Mouse (Mus musculus) neutrophil, adult 5-6 weeks (primary cell): ENCODE results near the gene Itih4. TPM values are rescaled to one million over a fixed set of nuclear protein-coding genes. Genes with fewer than 3 reads are reported as not detected.

ENCODE experiments used
- ATAC-seq: fragments of 151-379, 151-347 bp; 2 replicates; pipeline ENCODE4 v1.8.0; 2017; ENCODE audit warnings: mild to moderate bottlenecking, moderate TSS enrichment; ENCODE audit not compliant: insufficient number of reproducible peaks, poor library complexity, low FRiP score, severe bottlenecking; ENCODE audit errors: extremely low read depth
- total RNA-seq: library from RNA; stranded (forward); fragments of 200-1000 nt; gene quantifications from 2 replicates; pipeline ENCODE4 v1.2.3, GENCODE M21; 2017

Itih4 gene
- total RNA-seq = not detected in 2 replicates

DNA sequence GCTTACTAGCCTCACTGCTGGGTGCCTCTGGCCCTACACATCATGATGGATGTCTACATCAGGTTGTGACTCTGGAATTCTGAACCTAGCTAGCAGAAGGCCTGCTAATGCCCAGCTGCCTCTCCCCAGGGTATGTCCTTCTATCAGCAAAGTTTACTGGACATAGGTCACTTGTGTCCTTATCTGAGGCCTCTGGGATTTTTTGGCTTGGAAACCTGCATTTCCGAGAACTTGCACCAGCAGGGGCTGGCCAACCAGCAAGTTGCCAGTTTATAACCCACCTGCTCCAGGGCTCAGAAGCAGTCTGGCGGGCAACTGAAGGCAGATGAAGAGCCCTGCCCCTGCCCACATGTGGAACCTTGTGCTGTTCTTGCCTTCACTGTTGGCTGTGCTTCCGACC lies at the start of gene Itih4:
Gene Itih4 (plus strand): TSS at position 273 of the 400 bp plus-strand sequence.
- ATAC-seq = no peak

DNA sequence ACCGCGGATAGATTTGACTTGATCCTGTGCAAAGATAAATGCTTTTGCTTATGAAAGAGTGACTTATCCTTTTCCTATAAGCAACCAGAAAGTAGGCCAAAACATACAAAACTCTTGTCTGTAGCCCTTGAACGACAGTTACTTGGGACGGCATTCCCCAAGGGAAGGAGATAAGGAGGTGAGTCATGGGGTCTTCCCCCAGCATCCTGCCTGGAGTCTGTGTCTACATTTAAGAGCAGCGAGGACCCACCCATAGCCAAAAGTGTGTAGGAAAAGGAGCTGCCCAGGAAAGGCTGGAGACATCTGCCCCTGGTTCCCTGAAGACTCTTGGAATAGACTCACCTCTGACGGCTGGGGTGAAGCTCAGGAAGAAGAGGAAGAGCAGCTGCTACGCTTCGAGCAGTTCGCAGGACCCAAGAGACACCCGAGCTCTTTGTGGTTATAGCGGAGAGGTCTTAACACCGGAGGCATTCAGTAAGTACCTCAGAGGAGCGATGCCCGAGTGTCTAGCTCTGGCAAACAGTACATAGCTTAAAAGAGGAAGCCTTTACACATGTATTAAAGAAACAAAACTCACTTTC lies 48.8 kb upstream of the Itih4 start:
- no peak for ATAC-seq

DNA sequence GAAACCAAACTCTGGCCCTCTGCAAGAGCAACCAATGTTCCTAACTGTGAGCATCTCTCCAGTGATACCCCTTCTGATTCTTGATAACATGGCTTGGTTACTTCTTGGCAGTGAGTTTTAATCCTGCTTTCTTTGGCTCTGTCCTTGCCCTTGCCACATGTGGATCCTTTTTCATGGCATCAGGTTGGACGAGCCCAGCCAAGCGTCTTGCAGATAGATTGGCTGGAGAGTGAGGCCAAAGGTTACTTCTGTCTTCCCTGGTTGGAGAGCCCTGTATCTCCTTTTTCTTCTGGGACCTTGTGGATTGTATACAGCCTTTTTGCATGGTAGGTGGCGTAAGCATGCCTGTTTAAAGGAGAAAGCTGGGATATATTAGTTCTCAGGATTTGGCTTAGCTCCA lies 42.6 kb upstream of the Itih4 start:
- ATAC-seq = no peak

DNA sequence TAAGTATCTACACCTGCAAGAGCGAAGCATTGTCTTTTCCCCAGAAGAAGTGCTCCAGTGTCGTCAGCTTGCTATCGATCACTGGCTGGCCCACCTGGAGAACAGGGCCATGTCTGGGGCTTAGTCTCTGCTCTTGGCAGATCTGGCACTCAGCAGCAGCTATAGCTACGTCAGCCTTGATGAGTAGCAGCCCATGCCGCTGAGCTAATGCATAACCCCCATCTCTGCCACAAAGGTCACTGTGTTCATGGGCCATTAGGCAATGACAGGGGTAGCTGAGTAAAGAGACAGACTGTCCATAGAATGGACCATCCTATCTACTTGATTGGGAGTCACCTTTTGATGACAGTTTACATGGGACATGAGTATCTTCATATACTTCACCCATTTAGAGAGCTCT lies 35.8 kb upstream of the Itih4 start:
- no peak for ATAC-seq

DNA sequence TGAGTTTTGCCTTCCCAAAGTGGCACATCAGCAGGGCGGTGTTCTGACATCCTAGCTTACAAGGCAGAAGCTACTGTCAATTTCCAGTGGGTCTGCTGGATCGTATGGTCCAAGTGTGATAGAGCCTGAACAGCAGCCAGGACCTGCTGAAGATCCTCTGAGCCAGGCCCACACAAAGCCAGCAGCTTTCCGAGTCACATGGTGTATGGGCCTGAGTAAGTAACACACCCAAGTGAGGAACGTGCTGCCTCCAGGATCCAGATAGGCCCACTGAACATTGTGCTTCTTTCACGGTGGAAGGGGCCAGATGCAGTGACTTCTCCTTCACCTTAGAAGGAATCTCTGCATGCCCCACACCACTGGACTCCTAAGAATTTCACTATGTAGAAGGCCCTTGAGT lies 34.0 kb upstream of the Itih4 start:
- ATAC-seq = no peak

DNA sequence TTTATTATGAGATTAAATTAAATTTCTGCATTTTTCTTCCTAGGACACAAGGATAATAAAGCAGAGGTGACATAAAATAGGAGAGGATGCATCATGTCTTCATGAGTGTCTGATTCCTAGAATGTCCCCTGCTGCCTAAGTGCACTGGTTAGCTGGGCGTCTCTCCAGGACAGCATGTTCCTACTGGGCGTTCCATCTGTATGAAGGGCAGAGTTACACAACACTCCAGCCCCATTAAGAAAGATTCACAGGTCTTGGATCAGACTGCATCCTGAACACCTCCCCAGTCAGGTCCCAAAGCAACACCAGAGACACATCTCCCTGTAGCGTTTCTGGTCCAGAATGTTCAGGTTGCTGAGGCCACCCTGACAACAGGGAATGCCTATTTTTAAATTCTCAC lies 31.0 kb upstream of the Itih4 start:
- ATAC-seq = no peak

DNA sequence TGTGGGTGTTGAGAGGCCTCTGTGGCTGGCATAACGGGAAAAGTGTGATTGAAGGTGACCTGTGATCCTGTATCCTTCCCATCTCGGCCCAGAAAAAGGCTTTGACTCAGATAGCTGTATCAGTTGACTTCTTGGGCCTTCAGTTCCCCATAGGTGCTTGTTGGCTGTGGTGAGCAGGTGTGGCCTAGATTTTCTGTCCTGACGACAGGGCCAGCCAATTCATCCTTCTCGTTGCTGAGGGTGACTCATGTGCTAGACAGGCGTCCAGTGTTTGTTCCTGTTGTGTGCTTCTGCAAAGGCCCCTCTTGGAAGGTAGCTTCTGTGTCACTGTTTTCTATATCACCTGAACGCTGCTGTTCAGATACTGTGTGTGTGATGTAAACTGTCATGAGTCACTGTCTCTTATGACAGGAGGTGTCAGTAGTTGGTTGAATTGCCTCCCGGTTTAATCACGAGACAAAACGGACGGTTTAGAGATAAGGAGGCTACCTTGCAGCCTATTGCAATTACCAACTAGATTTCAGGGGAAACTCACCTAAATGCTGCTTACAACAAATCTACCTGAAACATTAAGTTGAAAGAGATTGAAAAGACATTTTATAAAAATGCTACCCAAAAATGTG lies 29.3 kb upstream of the Itih4 start:
- no peak for ATAC-seq

DNA sequence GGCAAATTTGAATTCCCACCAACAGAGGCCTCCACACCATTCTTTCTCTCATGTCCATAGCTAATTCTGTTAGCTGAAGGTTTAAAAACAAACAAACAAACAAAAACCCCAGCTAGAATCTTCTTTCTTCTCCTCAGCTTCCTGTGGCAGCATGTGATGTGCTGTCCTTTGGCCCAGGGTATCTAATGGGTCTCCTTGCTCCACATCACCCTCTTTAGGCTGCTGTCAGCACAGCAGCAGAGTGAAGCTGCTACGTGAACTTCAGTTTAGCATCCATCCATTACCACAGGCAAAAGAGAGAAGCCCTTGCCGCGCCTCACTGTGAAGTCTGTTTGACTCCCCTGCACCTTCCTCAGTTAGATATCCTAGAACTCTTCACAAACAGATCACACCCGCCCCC lies 28.3 kb upstream of the Itih4 start:
- no peak for ATAC-seq

DNA sequence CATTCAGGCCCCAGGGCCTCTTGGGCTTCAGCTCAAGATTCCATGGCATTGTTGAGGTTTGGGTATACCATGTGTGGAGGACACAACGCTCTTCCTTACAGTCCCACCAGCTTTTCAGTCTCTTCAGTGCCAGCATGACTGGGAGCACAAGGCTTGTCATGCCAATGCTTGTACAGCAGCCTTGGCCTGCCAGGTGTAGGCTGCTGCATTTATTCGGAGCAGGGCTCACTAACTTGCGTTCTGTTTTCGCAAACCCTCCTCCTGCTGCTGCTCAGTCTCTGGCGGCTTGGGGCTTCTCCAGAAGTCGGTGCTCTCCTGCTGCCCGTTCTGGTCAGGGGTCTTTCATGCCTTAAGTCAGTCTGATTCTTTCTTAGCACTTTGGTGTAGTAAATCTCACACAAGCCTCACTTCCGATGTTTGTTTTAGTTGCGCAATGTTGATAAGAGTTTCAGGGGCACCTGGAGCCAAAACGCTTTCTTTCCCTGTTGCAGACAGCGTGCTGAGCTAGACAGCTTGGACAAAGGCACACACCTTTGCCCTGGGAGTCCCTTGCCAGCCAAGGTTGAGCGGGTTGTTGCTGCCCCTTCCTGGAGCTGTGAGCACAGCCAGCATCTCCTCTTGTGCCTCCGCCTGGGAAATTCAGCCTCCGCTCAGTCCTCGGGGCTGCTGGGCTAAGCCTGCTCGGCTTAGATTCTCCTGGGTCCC lies 24.7 kb upstream of the Itih4 start:
- no peak for ATAC-seq

DNA sequence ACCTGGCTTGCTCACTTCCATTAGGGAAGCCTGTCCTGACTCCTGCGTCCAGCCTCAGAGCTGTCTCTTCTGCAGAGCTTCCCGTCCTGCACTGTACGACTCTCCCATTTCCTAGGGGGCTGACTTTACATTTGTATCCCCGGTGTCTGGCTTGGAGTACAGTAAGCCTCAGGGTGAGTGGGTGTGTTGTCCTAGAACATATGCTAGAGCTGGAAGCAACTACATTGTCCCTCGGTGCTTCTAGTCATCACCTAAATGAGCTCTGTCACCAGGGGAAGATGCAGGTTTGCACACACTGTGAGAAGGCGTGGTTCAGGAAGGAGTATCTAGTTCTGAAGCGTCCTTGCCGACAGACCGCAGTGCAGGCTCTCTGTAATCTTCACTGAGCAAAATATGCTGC lies 23.9 kb upstream of the Itih4 start:
- no peak for ATAC-seq

DNA sequence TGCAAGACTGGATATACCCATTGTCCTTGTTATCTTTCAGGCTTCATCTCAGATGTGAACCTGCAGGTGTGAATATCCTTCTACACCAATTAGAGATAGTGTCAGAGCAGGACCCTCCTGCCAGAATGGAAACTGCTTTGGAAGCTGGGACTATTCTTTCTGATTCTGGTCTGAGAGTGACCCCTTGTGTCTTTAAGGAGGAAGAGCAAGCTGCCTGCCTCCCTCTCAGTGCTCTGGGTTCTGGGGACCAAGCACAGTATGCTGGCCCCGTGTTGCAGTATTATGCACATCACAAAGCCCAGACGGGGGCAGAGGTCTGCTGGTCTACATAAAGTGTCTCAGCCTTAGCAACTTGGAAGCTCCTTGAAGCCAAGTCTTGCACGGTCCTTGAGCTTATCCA lies 21.0 kb upstream of the Itih4 start:
- ATAC-seq = no peak

DNA sequence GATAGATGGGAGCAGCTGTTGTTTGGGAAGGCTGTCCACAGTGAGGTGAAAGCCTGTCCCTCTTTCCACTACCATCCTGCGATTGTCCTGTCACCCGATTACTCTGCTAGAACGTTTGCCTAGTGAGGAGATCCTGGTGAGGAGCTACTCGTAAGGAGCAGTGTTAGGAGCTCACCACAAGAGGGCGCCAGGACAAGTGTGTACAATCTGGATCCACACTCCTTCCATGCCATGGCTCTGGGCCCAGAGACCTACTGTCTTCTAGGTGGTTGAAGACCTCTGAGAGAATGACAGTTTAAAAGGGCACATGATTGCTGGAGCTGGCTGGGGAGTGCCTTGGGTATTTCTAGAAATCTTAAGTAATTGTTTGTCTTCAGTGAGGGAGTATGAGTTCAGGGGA lies 19.2 kb upstream of the Itih4 start:
- peak; percentile 65 for ATAC-seq

DNA sequence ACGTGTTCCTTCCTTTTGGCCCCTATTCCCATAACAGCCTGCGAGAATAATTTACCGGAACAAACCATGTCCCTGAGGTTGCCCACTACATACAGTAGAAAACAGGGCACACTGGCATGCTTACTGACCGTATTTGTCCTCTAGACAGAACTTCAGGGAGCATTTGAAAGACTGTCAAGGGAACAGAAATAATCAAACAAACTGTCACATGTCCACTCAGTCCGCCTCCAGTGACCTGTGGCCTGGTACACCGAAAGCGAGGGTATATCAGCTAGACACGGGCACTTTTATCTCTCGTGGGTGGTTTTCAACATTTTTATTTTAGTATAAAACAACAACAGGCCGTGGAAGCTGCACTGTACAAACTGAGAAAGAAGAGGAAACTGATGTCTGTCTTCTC lies 17.4 kb upstream of the Itih4 start:
- no peak for ATAC-seq

DNA sequence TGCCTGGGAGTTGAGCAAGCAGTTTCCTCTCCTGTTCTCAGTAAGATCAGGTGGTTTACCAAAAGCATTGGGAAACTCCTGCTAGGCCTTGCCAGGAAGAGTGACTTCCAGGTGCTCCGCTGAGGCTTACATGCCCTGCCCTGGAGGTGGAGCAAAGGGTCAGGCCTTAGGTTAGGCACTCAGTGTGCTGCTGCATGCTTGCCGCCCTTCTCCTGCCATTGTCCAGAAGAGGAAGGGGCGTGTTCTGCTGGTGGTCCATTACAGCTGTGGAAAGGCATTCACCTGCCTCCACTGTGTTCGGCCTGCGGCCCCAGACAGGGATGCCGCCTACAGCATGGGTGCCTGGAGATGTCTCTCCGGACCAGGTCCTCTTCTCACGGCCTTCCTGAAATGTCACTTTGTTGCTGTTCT lies 16.9 kb upstream of the Itih4 start:
- ATAC-seq = no peak

DNA sequence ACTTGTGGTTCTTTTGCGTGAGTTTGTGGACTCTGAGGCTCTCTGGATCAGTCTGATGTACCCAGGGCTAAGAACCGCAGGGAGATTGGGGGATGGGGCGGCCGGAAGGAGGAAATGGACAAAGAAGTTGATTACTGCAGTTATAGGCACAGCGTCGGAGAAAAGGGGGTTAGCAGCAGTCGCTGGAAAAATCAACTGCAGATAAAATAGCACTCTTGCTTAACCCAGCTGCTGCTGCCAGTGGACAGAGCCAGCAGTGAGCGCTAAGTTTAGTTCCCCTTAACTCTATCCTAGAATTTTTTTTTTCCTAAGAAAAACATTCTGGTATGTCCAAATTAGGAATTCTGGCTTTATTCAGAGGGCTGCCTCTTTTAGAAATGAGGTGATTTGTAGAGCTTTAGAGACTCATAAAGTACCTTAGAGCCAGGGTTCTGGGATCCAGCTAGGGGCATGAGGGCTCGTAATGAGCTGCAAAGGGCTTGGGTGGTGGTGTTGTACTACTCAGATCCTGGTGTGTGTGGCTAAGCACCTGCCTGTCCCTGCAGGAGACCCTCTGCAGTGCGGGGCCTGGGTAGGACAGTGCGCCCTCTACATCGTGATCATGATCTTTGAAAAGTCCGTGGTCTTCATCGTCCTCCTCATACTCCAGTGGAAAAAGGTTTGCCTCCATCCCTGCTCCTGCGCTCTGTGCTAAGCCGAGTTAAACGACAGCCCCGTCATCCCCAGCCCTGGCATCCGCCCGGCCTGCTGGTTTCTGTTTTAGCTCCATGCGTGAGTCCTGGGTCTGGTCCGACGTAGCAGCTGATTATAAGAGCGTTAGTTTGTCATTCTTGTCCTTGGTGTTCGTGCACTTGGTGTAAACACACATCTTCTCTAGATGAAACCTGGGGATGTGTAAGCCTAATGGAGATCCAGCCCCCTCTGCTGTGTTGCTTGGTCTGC lies 15.8 kb upstream of the Itih4 start:
- no peak for ATAC-seq

DNA sequence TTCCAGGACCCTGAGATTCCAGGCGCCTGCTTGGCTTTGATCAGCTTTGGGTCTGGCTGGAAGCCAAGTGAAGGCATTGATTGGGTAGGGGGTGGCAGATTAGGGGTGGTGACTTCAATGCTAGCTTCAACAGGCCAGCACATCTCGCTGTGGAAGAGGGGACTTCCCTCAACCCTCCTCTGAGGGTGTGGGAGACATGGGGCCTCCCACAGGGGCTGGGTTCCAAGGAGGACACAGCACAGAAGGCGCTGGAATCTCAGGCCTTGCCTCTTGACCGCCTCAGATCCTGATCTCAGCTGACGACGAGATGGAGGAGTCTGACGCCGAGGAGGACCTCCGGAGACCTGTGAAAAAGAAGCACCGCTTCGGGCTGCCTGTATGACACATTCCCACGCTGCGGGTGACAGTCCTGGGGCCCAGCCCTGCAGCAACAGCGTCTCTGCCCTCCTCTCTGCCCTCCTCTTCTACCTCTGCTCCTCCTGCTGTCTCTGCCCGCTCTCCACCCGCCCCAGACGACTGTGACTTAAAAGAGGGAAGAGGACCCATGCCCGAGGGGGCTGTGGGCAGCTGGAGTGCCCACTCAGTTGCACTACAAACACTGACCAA lies 12.1 kb upstream of the Itih4 start:
- no peak for ATAC-seq

DNA sequence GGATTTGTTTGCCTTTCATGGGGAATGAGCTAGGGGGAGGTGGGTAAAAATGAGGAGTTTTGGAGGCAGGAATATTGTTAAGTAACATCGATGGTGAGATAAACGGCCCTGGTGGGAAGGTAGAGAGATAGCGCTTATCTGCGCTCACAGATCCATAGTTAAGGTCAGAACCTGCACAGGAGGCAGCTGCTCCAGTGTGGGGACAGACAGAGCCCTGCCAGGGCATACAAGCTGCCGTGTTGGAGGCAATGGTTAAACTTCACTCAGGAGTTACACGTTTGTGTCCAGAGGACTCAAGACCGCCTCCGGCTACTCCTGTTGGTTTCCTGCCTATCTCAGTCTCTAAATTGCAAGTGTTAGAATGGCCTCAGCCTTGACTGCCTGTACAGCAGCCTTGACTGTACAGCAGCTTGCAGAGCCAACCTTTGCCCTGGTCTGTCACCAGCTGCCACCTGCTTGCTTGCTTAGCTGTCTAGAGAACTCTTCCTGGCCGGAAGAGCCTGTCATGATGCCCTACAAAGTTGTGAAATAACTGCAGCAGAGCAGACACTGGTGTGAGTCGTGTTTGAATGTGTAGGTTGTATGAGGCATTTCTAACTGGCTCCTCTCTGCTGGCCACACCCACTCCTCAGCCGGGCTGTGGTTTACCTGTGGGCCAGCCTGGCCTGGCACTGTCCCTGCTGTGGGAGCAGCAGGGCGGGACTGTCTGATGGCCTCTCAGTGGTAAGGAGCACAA lies 11.0 kb upstream of the Itih4 start:
- ATAC-seq = peak; percentile 43; the same call in 1 of the 2 replicates

DNA sequence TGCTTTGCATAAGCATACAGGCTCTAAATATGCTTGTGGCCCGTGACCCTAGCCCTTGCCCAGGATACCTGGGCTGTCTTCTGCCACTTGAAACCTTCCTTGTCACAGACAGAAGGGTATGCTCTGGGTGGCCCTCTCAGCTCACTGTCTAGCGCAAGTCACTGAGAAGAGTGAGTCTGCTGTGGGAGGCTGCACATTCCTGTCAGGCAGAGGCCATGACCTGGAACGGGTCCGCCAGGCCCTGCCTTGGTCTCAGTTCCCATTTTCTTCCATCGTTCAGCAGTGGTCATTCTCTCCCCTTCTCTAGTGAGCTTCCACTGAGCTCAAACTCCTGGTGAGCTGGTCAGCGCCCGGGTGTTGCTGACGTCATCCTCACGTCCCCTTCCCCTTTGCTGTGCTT lies 10.3 kb upstream of the Itih4 start:
- peak; percentile 10; the same call in 1 of the 2 replicates for ATAC-seq
